Mouse (Mus musculus) kidney, embryonic 16.5 days (tissue): Measurements from ENCODE around the gene Rgl1. TPM values are rescaled to one million over a fixed set of nuclear protein-coding genes. Genes with fewer than 3 reads are reported as not detected.
A peak's percentile ranks its signal among the peaks of the same experiment; 100 is the strongest.

Source experiments
- ATAC-seq: fragments of 200-750 bp; cut with Nextera tagmentation; 2 replicates; pipeline ENCODE4 v1.8.0; 2017; ENCODE audit warnings: moderate TSS enrichment; ENCODE audit not compliant: low FRiP score, low TSS enrichment
- H3K27ac ChIP-seq: fragments of 300-500 bp; sonication (generic); 2 replicates; pipeline ENCODE4 v1.5.1; 2014; ENCODE audit warnings: low read length
- H3K27me3 ChIP-seq: fragments of 300-500 bp; sonication (generic); 2 replicates; pipeline ENCODE4 v1.6.1; 2014; ENCODE audit warnings: low read length, control low read depth, mixed read lengths; ENCODE audit not compliant: insufficient read depth
- H3K36me3 ChIP-seq: fragments of 300-500 bp; sonication (generic); 2 replicates; pipeline ENCODE4 v1.6.1; 2014; ENCODE audit warnings: low read length, control low read depth, mixed read lengths; ENCODE audit not compliant: insufficient read depth
- H3K4me1 ChIP-seq: fragments of 300-500 bp; sonication (generic); 2 replicates; pipeline ENCODE4 v1.6.1; 2014; ENCODE audit warnings: low read length, control low read depth, mixed read lengths; ENCODE audit not compliant: insufficient read depth
- H3K4me2 ChIP-seq: fragments of 300-500 bp; sonication (generic); replicated peaks from 2 replicates; pipeline ENCODE4 v1.6.1; 2014; ENCODE audit warnings: low read depth, low read length
- H3K4me3 ChIP-seq: fragments of 300-500 bp; sonication (generic); 2 replicates; pipeline ENCODE4 v1.5.1; 2014; ENCODE audit warnings: mild to moderate bottlenecking, low read length
- H3K9ac ChIP-seq: fragments of 300-500 bp; sonication (generic); replicated peaks from 2 replicates; pipeline ENCODE4 v1.6.1; 2014; ENCODE audit warnings: low read length
- H3K9me3 ChIP-seq: fragments of 300-500 bp; sonication (generic); 2 replicates; pipeline ENCODE4 v1.6.1; 2016; ENCODE audit warnings: low read length, control low read depth
- WGBS: fragments of 180-500 bp; shearing (Covaris S2); extraction: QIAGEN DNeasy Blood & Tissue Kit; methylation state at CpG from one replicate; pipeline ENCODE4 v1.1.7; 2014; 5-methylcytosine and 5-hydroxymethylcytosine counted together
- polyA plus RNA-seq: library from polyadenylated mRNA; unstranded; fragments of >200 nt; fragmentation: Nextera tagmentation; extraction: Ambion mirVana; gene quantifications from 2 replicates; pipeline ENCODE4 v1.2.1, GENCODE M21; 2015

Rgl1 gene
- polyA plus RNA-seq, 1 experiment from 2014 or later, result 58.6 TPM

DNA sequence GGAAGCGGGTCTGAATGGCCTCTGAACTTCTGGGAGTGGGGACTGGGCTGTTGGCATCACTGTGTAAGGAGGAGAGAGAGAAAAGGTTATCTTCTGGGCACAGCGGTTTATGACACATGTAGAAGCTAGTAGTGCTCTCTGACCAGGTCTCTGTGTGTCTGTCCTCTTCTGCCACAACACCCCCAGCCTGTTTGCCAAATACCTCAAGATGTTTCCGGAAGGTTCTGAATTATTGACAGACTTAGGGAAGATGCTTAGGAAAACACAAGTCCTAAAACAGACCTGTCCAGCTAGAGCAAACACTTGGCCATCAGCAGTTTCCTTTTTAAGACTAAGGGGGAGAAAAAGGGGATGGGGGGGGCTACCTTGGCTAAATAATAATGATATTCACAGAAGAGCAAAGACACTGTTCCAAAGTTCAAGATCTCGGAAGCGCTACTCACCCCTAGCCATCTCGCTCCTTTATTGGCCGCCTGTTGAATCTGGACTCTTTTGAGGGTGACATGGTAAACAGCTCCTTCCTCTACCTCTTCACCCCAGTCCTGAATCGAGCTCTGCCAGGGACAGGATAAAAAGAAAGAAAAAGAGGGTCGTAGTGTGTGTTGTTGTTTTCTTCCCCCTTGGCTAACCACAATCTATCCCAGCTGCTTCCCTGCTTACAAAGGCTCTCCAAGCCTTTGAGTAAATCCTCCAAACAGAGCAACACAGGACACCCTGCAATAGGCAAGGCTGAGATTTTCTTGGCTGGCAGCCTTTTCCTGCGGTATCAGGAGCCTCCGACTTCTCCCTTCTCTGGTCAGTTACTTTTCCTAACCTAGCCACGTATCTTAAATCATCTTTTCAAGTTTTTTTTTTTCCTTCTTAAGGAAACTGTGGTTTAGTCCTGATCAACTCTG lies 142.5 kb downstream of the Rgl1 start:
- Histone ChIP-seq H3K4me3 (peak overlapping the region; percentile 61), H3K36me3 (peaks cover 5% of the 10 kb centered on the region), H3K9ac (peak overlapping the region; percentile 69), H3K27ac (peak overlapping the region; percentile 71), H3K9me3 (no peaks in the 10 kb centered on the region; the same call in 1 of the 2 replicates), H3K4me2 (peak overlapping the region; percentile 61), H3K27me3 (no peaks in the 10 kb centered on the region), H3K4me1 (peaks cover 33% of the 10 kb centered on the region)
- 30% methylated on average over 12 of the region's 12 CpGs for WGBS
- no peak for ATAC-seq

GRCm38 (mm10) chr1:152622765-152623211 lies 143.4 kb downstream of the Rgl1 start:
- Histone ChIP-seq H3K27me3 (no peaks in the 10 kb centered on the region), H3K4me2 (peak overlapping the region; percentile 61), H3K36me3 (peaks cover 8% of the 10 kb centered on the region), H3K4me1 (peaks cover 36% of the 10 kb centered on the region), H3K4me3 (peak overlapping the region; percentile 61), H3K27ac (peak overlapping the region; percentile 71), H3K9ac (peak overlapping the region; percentile 69), H3K9me3 (no peaks in the 10 kb centered on the region; the same call in 1 of the 2 replicates)
- WGBS, result 33% methylated on average over 9 of the region's 9 CpGs
- ATAC-seq, result peak; percentile 35

DNA sequence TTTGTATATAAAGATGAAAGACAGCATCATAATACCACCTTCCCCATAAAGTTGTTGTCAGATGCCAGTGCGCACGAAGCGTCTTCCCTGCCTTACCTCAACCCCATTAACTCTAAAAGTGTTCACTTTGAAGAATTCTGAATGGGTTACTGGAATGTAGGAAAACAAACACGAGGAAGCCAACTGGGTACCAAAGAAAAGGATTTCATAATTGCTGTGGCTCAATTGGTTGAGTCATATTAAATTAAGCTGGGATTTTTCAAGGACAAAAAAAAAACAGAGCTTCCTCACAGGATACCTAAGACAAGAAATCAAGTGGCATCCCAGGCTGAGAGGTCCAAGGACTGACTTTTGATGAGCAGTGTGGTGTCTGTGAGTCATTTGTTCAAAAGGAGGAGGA lies 144.5 kb downstream of the Rgl1 start:
- 86% methylated on average over 4 of the region's 4 CpGs for WGBS
- no peak overlapping the region for H3K4me3 ChIP-seq
- H3K9ac ChIP-seq, result no peak overlapping the region
- H3K4me2 ChIP-seq, result peak overlapping the region; percentile 61
- peaks cover 8% of the 10 kb centered on the region for H3K36me3 ChIP-seq
- peaks cover 43% of the 10 kb centered on the region for H3K4me1 ChIP-seq
- H3K27me3 ChIP-seq, result no peaks in the 10 kb centered on the region
- no peaks in the 10 kb centered on the region; the same call in 1 of the 2 replicates for H3K9me3 ChIP-seq
- ATAC-seq, result no peak
- no peak overlapping the region for H3K27ac ChIP-seq

- H3K4me1 ChIP-seq, result peaks cover 49% of the 10 kb centered on the region
- H3K27ac ChIP-seq, result peak overlapping the region; percentile 5; the same call in 1 of the 2 replicates
- H3K9ac ChIP-seq, result no peak overlapping the region
- WGBS, result 67% methylated on average over 9 of the region's 9 CpGs
- H3K4me3 ChIP-seq, result no peak overlapping the region
- no peak for ATAC-seq
- no peaks in the 10 kb centered on the region; the same call in 1 of the 2 replicates for H3K9me3 ChIP-seq
- no peaks in the 10 kb centered on the region for H3K27me3 ChIP-seq
- peaks cover 8% of the 10 kb centered on the region for H3K36me3 ChIP-seq
- no peak overlapping the region for H3K4me2 ChIP-seq
These were observed 146.8 kb downstream of the Rgl1 start for GRCm38 (mm10) chr1:152619396-152619795.

GRCm38 (mm10) chr1:152618896-152619295 lies 147.3 kb downstream of the Rgl1 start:
- Histone ChIP-seq H3K4me1 (peaks cover 53% of the 10 kb centered on the region), H3K9ac (no peak overlapping the region), H3K27ac (no peak overlapping the region; the same call in 1 of the 2 replicates), H3K27me3 (no peaks in the 10 kb centered on the region), H3K36me3 (peaks cover 8% of the 10 kb centered on the region), H3K4me3 (no peak overlapping the region), H3K4me2 (no peak overlapping the region), H3K9me3 (no peaks in the 10 kb centered on the region; the same call in 1 of the 2 replicates)
- no peak for ATAC-seq
- WGBS, result 70% methylated on average over 3 of the region's 3 CpGs

DNA sequence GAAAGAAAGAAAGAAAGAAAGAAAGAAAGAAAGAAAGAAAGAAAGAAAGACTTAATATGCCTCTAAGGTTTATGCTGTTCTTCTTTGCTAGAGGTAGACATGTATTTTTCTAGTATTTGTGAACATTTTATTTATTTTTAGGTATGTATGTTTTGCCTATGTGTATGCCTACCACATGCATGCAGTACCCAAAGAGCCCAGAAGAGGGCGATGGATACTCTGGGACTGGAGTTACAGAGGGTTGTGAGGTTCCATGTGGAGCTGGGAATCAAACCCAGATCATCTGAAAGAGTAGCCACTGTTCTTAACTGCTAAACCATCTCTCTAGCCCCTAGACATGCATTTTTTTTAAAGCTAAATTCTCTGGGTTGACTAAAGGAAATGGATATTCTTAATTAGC lies 147.8 kb downstream of the Rgl1 start:
- no peak for ATAC-seq
- WGBS, result 60% methylated on average over 1 of the region's 1 CpGs

GRCm38 (mm10) chr1:152617745-152618342 lies 148.3 kb downstream of the Rgl1 start:
- 61% methylated on average over 10 of the region's 10 CpGs for WGBS
- no peak overlapping the region for H3K27ac ChIP-seq
- no peaks in the 10 kb centered on the region; the same call in 1 of the 2 replicates for H3K9me3 ChIP-seq
- ATAC-seq, result no peak
- peaks cover 8% of the 10 kb centered on the region for H3K36me3 ChIP-seq
- H3K4me3 ChIP-seq, result no peak overlapping the region
- H3K9ac ChIP-seq, result no peak overlapping the region
- H3K4me2 ChIP-seq, result no peak overlapping the region
- H3K4me1 ChIP-seq, result peaks cover 60% of the 10 kb centered on the region
- H3K27me3 ChIP-seq, result no peaks in the 10 kb centered on the region

More for the DNA sequence above, 147.8 kb downstream of the Rgl1 start:
- Histone ChIP-seq H3K27ac (no peak overlapping the region; the same call in 1 of the 2 replicates), H3K36me3 (peaks cover 8% of the 10 kb centered on the region), H3K9ac (no peak overlapping the region), H3K27me3 (no peaks in the 10 kb centered on the region), H3K4me3 (no peak overlapping the region), H3K4me2 (no peak overlapping the region), H3K4me1 (peaks cover 58% of the 10 kb centered on the region), H3K9me3 (no peaks in the 10 kb centered on the region; the same call in 1 of the 2 replicates)

DNA sequence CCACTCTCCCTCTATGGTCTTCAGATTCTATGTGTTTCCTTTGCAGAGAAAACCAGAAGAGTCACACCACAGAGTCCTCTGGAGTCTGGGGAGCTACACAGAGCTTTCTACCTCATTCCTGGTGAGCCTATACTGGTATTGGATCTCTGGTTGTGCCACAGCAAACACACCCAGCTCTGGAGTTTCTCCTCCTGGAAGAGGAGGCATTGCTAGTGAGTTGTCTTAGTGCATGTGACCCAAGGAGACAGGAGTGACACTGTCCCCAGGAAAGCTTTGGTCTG lies 149.4 kb downstream of the Rgl1 start:
- Histone ChIP-seq H3K27me3 (no peaks in the 10 kb centered on the region), H3K9ac (no peak overlapping the region; the same call in 1 of the 2 replicates), H3K4me1 (peaks cover 59% of the 10 kb centered on the region), H3K4me2 (no peak overlapping the region), H3K9me3 (no peaks in the 10 kb centered on the region; the same call in 1 of the 2 replicates), H3K27ac (no peak overlapping the region), H3K36me3 (peaks cover 11% of the 10 kb centered on the region), H3K4me3 (no peak overlapping the region)
- no peak for ATAC-seq

DNA sequence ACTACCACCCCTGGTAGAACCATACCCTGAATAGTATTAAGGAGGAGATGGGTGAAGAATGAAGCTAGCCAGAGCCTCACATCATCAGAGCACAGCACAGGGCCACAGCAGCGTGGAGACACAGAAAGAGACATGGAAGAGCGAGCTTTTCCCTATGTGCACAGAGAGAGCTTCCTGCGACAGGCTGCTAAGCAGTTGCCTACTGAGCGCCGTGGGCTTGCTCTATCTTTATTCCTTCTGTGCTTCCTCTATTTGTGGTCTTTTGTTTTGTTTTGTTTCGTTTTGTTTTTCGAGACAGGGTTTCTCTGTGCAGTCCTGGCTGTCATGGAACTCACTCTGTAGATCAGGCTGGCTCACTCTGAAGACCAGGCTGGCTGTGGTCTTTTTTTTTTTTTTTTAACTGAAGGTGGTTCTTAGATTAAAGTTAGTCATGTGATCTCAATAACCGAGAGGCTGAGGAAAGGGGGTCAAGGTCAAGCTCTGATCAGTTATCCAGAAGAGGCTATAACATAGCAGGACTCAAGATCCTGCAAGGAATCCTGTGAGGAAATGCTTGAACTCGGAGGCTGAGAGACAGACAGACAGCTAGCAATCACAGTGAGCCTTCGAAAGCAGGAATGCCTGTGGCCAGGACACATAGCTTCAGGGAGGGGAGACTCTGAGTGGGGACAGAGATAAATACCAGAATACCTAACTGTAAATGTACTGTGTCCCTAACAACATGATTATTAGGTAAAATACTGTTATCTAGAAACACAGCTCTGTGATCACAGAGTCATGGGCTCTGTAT lies 150.0 kb downstream of the Rgl1 start:
- no peak overlapping the region for H3K4me3 ChIP-seq
- no peak overlapping the region for H3K27ac ChIP-seq
- ATAC-seq, result no peak

More for the DNA sequence above, 150.0 kb downstream of the Rgl1 start:
- Histone ChIP-seq H3K27me3 (no peaks in the 10 kb centered on the region), H3K4me2 (no peak overlapping the region), H3K36me3 (peaks cover 11% of the 10 kb centered on the region), H3K9me3 (no peaks in the 10 kb centered on the region; the same call in 1 of the 2 replicates), H3K4me1 (peaks cover 61% of the 10 kb centered on the region), H3K9ac (no peak overlapping the region)
- 71% methylated on average over 10 of the region's 10 CpGs for WGBS
